Mouse (Mus musculus) left cerebral cortex, adult 8-10 months (tissue): ENCODE measurements around the gene Drc3. TPM values are rescaled to one million over a fixed set of nuclear protein-coding genes. Genes with fewer than 3 reads are reported as not detected.

ENCODE experiments used
- total RNA-seq, 4 experiments: library from RNA; stranded (reverse); gene quantifications; 2 replicates each; pipeline ENCODE4 v1.2.4; 2022

The Drc3 gene
- total RNA-seq, 4 experiments from 2014 or later: 8.6 to 12.8 (median 9.3) TPM

Other genes starting within 250 kb of the Drc3 start
- gene Rai1, start 248.3 kb upstream of the Drc3 start, total RNA-seq: 10 to 100 TPM; 69.5 to 78.3 (median 71.5) TPM
- gene Srebf1, start 130.7 kb upstream of the Drc3 start, total RNA-seq: 100 to 1,000 TPM in 2 of 4 experiments, 10 to 100 TPM in 2; 85.8 to 103 (median 100) TPM
- 100 to 1,000 TPM; 205 to 222 (median 215) TPM for gene Tom1l2, start 424 bp upstream of the Drc3 start, total RNA-seq
- gene Gid4, start 63.8 kb downstream of the Drc3 start, total RNA-seq: 10 to 100 TPM; 45.6 to 53.8 (median 50.3) TPM
- gene Atpaf2, start 65.1 kb downstream of the Drc3 start, total RNA-seq: 10 to 100 TPM; 27.7 to 34.3 (median 30.8) TPM
- gene Drg2, start 101.3 kb downstream of the Drc3 start, total RNA-seq: 10 to 100 TPM; 66.9 to 74.1 (median 69.2) TPM
- gene Myo15, start 116.0 kb downstream of the Drc3 start, total RNA-seq: under 1 TPM; 0.06 to 0.21 (median 0.18) TPM
- 10 to 100 TPM; 52.7 to 58.2 (median 54.9) TPM for gene Alkbh5, start 183.1 kb downstream of the Drc3 start, total RNA-seq